Mouse (Mus musculus) thymus, postnatal 36 days (tissue): ENCODE measurements around the gene Rassf10.
A peak's percentile ranks its signal among the peaks of the same experiment; 100 is the strongest.
"Not testable (repeated sequence)": the region's sequence is repeated elsewhere in the genome, so short reads cannot be mapped to it uniquely, and the experiment has no call there.

Experiments used
- DNase-seq, 2 experiments: peaks; one replicate each; pipeline ENCODE4 v3.0.0; 2022; ENCODE audit warnings: mixed read lengths in 2 of 2

The Rassf10 gene

GRCm38 (mm10) chr7:112953777-112954291 is at the start of gene Rassf10:
Gene Rassf10, plus strand, starts transcription at chr7:112953962.
- DNase-seq, result peak in 1 of 2 experiments; percentile 17

DNA sequence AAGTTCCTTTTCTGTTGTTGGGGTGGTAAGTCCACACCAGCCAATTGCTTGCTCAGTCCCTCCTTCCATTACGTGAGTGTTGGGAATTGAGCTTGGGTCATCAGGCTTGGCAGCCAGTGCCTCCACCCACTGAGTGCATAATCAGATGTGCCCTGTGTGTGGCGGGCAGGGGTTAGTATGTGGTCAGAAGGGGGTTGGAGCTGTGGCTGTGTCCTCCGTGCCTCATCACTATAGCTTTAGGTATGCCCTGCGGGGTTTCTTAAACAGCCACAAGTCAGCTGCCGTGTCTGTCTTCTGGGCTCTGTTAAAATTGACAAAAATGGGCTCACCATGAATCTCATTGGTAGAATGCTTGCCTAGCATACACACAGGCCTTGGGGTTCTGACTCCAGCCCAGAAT is 46.9 kb upstream of the Rassf10 start:
- DNase-seq, result no peak

- DNase-seq, result no peak
Measured at GRCm38 (mm10) chr7:112907468-112907867, 46.3 kb upstream of the Rassf10 start.

GRCm38 (mm10) chr7:112909164-112909563 is 44.6 kb upstream of the Rassf10 start:
- DNase-seq, result no peak

GRCm38 (mm10) chr7:112912969-112913368 is 40.8 kb upstream of the Rassf10 start:
- DNase-seq, result no peak

- DNase-seq, result no peak
Measured at GRCm38 (mm10) chr7:112915571-112915970, 38.2 kb upstream of the Rassf10 start.

GRCm38 (mm10) chr7:112917613-112918278 is 36.0 kb upstream of the Rassf10 start:
- DNase-seq, result no peak

DNA sequence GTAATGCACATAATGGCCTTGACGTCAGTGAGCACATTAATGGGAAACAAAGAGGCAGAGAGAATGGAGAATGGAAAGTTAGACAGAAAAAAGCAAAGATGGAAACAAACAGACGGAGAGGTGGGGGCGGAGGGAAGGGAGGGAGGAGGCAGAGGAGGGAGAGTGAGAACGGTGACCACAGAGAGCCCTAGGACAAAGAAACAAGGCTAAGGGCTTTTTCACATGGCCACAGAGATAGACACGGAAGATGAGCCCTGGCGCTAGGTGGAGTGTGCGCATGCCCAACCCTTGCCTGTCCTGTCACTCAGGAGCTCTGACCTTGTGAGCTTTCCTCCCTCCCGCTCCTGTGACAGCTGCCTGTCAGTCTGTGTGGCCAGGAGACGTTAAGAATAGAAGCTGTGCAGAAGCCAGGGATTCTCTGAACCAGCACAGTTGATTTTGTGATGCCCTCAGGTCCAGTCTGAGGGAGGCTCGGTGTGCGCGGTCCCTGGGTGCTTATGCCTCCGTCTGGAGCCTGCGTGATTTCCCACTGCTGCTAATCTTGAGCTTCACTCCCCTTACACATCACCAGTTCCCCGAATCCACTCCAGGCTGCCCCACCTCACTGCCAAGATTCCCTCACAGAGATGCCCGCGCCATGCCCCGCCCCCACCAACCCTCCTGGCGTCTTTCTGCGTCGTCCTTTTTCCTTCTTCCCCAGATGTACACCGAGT is 35.3 kb upstream of the Rassf10 start:
- DNase-seq, result no peak

DNA sequence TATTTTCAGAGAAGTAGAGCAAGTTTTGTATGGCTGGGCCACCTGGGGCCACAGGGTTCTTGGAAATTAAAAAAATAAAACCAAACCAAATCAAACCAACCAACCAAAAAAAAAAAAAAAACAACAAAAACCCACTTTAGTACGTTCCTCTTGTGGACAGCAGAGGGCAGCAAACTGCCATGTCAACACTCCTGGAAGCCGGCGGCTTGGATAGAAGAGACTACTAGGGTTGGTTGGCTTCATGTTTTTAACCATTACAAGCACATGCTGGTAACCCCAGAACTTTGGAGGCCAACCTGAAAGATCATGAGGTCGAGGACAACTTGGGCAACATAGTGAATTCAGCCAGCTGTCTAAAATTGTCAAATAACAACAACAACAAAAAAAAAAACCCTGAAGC is 33.9 kb upstream of the Rassf10 start:
- DNase-seq, result peak in 1 of 2 experiments; percentile 6

DNA sequence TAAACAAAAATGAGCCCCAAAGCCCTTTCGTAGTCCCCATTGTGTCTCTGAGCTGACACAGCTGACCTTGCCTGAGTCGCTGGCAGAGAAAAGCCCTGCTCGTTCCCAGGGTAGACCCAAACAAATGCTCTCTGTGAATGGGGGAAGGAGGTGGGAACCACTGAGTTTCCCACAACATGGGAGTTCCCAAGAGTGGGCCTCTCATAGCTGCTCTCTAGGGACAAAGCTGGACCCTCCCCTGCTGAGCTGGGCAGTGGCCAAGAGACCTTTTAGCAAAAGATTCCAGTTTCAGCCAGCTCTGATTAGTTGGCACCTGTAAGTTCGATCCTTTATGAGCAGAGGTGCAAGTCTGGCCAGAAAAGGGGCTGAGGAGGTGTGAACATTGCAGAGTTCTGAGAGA is 31.0 kb upstream of the Rassf10 start:
- no peak for DNase-seq

DNA sequence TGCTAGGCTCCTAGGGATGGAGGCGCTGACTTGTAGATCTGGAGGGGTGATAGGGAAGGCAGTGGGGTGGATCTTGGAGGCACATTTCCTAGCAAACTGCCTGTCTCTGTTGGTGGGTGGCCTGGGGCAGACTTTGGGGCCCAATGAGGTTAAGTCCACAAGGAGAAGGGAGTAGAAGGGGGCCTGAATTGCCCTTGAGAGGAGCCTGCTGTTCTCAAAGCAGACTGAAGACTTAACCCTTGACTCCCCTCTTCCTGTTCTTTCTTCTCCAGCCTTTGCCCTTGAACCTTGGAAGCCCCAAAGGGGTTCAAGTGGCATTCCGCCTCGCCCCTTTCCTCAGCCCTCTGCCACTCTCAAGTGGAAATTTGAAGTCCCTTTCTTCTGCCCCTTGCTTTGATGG is 30.1 kb upstream of the Rassf10 start:
- no peak for DNase-seq

- DNase-seq, result no peak
Measured at GRCm38 (mm10) chr7:112930669-112931068, 23.1 kb upstream of the Rassf10 start.

DNA sequence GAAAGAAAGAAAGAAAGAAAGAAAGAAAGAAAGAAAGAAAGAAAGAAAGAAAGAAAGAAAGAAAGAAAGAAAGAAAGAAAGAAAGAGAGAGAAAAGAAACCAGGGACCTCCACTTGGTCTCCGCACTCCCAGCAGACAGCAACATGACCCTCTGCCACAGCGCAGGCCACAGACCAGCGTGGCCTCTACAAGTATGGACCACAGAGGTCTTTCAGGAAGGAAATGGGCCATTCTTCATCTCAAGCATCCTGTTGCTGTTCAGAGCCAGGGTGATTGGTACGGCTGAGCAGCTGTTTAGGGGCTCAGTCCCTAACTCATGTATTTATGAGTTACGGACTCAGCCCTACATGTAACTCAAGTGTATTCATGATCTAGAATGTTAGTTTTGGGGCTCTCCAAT is 17.9 kb upstream of the Rassf10 start:
- not testable (repeated sequence) for DNase-seq

- DNase-seq, result no peak
Measured at GRCm38 (mm10) chr7:112937089-112937488, 16.7 kb upstream of the Rassf10 start.

- no peak for DNase-seq
Measured at GRCm38 (mm10) chr7:112938959-112939358, 14.8 kb upstream of the Rassf10 start.

DNA sequence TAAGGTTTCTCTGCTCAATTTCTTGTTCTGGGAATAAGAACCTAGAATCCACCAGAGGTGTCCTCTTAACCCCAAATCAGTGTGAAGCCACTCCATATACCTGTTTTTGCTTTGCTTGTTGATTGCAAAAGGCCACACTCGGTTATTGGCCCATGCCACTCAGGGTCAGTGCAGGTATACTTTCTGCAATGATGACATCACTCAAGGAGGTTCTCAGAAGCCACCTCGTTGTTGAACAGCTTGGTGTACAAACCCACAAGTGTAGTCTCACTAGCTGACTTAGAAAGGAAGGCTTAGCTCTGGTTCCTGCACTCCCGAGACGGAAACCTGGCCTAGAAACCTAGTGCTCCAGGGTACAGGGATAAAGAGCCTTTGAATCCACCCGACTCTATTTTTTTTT is 11.2 kb upstream of the Rassf10 start:
- DNase-seq, result no peak

DNA sequence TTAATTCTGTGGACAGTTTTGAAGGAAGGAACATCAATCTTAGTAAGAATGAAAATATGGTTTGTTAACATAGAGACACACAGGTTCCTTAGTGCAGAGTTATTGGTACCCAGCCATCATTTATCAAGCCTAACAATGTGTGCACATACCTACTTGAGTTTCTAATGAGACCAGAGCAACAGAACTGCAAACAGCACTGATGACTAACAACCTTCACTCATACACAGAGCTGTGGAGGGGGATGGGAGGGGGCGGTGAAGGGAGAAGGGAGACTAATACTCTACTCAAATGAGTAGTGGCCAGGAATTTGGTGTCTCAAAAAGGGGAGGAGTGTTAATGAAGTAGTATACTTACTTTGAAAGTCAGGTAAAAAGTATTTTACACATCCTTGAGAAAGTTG is 10.7 kb upstream of the Rassf10 start:
- DNase-seq, result no peak

GRCm38 (mm10) chr7:112946706-112947105 is 7.1 kb upstream of the Rassf10 start:
- no peak for DNase-seq

DNA sequence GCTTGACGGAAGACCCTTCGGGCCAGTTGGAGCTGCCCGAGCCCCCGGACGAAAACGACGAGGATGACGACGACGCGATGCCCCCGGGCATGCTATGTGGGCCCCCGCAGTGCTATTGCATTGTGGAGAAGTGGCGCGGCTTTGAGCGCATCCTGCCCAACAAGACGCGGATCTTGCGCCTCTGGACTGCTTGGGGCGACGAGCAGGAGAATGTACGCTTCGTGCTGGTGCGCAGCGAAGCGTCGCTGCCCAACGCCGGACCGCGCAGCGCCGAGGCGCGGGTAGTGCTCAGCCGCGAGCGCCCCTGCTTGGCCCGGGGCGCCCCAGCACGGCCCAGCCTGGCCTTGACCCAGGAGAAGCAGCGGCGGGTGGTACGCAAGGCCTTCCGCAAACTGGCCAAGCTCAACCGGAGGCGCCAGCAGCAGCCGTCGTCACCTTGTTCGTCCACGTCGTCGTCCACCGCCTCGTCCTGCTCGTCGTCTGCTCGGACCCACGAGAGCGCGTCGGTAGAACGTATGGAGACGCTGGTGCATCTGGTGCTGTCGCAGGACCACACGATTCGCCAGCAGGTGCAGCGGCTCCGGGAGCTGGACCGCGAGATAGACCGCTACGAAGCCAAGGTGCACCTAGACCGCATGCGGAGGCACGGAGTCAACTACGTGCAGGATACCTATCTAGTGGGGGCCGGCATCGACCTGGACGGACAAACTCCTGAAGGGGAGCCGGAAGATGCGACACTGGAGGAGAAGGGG is 765 bp downstream of the Rassf10 start:
- DNase-seq, result no peak

GRCm38 (mm10) chr7:112955103-112955827 is 1.5 kb downstream of the Rassf10 start:
- DNase-seq, result no peak

GRCm38 (mm10) chr7:112955955-112956354 is 2.2 kb downstream of the Rassf10 start:
- DNase-seq, result no peak

GRCm38 (mm10) chr7:112956961-112957360 is 3.2 kb downstream of the Rassf10 start:
- no peak for DNase-seq

GRCm38 (mm10) chr7:112957630-112958029 is 3.9 kb downstream of the Rassf10 start:
- DNase-seq, result no peak
